Mouse (Mus musculus): ENCODE measurements around the gene Wdr54. TPM values are rescaled to one million over a fixed set of nuclear protein-coding genes. Genes with fewer than 3 reads are reported as not detected.

The Wdr54 gene
- total RNA-seq, 2 experiments from 2014 or later = under 0.01 to 0.57 TPM

GRCm38 (mm10) chr6:83107566-83108400 is 48.4 kb downstream of the Wdr54 start:
- ATAC-seq (replicated peaks; ENCODE audit: poor library complexity) = peak; percentile 73

GRCm38 (mm10) chr6:83104158-83104557 is 52.0 kb downstream of the Wdr54 start:
- ATAC-seq (replicated peaks; ENCODE audit: poor library complexity) = no peak

GRCm38 (mm10) chr6:83103130-83103650 is 53.0 kb downstream of the Wdr54 start:
- ATAC-seq (replicated peaks; ENCODE audit: poor library complexity) = no peak

GRCm38 (mm10) chr6:83101688-83102556 is 54.3 kb downstream of the Wdr54 start:
- peak; percentile 70 for ATAC-seq (replicated peaks; ENCODE audit: poor library complexity)

GRCm38 (mm10) chr6:83101316-83101687 is 54.9 kb downstream of the Wdr54 start, which contains the start of the genes Ccdc142 and Gm42688:
Gene Ccdc142 (plus strand): TSS chr6:83101601.
Gene Gm42688 (plus strand): TSS chr6:83101617.
- ATAC-seq (replicated peaks; ENCODE audit: poor library complexity) = peak; percentile 87

Other genes with a start within 250 kb of the Wdr54 start
- gene Sema4f, start 216.6 kb downstream of the Wdr54 start, total RNA-seq (2015) = 0.15 and 0.27 TPM in 2 replicates
- 0.04 and 0.17 TPM in 2 replicates for gene Sema4f, start 216.6 kb downstream of the Wdr54 start, total RNA-seq (2017)
- 5.0 and 8.0 TPM in 2 replicates for gene M1ap, start 209.5 kb downstream of the Wdr54 start, total RNA-seq (2015)
- 5.1 and 5.9 TPM in 2 replicates for gene M1ap, start 209.5 kb downstream of the Wdr54 start, total RNA-seq (2017)
- 6.5 and 6.8 TPM in 2 replicates for gene Dok1, start 122.9 kb downstream of the Wdr54 start, total RNA-seq (2015)
- 14.1 and 18.2 TPM in 2 replicates for gene Dok1, start 122.9 kb downstream of the Wdr54 start, total RNA-seq (2017)
- 0.59 and 1.4 TPM in 2 replicates for gene Loxl3, start 122.2 kb downstream of the Wdr54 start, total RNA-seq (2015)
- 1.0 and 1.7 TPM in 2 replicates for gene Loxl3, start 122.2 kb downstream of the Wdr54 start, total RNA-seq (2017)
- 135 and 178 TPM in 2 replicates for gene Aup1, start 101.9 kb downstream of the Wdr54 start, total RNA-seq (2015)
- 112 and 133 TPM in 2 replicates for gene Aup1, start 101.9 kb downstream of the Wdr54 start, total RNA-seq (2017)
- 128 and 129 TPM in 2 replicates for gene Htra2, start 101.1 kb downstream of the Wdr54 start, total RNA-seq (2015)
- gene Htra2, start 101.1 kb downstream of the Wdr54 start, total RNA-seq (2017) = 77.3 and 82.3 TPM in 2 replicates
- gene Dqx1, start 98.6 kb downstream of the Wdr54 start, total RNA-seq (2015) = 1.2 and 1.7 TPM in 2 replicates
- gene Dqx1, start 98.6 kb downstream of the Wdr54 start, total RNA-seq (2017) = 0.75 and 1.0 TPM in 2 replicates
- gene Tlx2, start 86.1 kb downstream of the Wdr54 start, total RNA-seq (2015) = not detected in 2 replicates
- gene Tlx2, start 86.1 kb downstream of the Wdr54 start, total RNA-seq (2017) = not detected in 2 replicates
- 26.5 and 27.2 TPM in 2 replicates for gene Pcgf1, start 78.5 kb downstream of the Wdr54 start, total RNA-seq (2015)
- gene Pcgf1, start 78.5 kb downstream of the Wdr54 start, total RNA-seq (2017) = 15.3 and 20.4 TPM in 2 replicates
- gene Lbx2, start 70.0 kb downstream of the Wdr54 start, total RNA-seq (2015) = not detected in 2 replicates
- not detected in 2 replicates for gene Lbx2, start 70.0 kb downstream of the Wdr54 start, total RNA-seq (2017)
- 0.20 and 0.79 TPM in 2 replicates for gene Ccdc142, start 54.8 kb downstream of the Wdr54 start, total RNA-seq (2015)
- gene Ccdc142, start 54.8 kb downstream of the Wdr54 start, total RNA-seq (2017) = 0.58 and 1.6 TPM in 2 replicates
- 1.5 and 1.6 TPM in 2 replicates for gene Gm42688, start 54.8 kb downstream of the Wdr54 start, total RNA-seq (2015)
- gene Gm42688, start 54.8 kb downstream of the Wdr54 start, total RNA-seq (2017) = 2.7 and 3.0 TPM in 2 replicates
- gene Mrpl53, start 47.4 kb downstream of the Wdr54 start, total RNA-seq (2015) = 53.6 and 60.8 TPM in 2 replicates
- 19.5 and 29.2 TPM in 2 replicates for gene Mrpl53, start 47.4 kb downstream of the Wdr54 start, total RNA-seq (2017)
- gene Mogs, start 40.9 kb downstream of the Wdr54 start, total RNA-seq (2015) = 54.6 and 69.0 TPM in 2 replicates
- 122 and 130 TPM in 2 replicates for gene Mogs, start 40.9 kb downstream of the Wdr54 start, total RNA-seq (2017)
- 25.8 and 27.8 TPM in 2 replicates for gene Wbp1, start 34.8 kb downstream of the Wdr54 start, total RNA-seq (2015)
- 85.0 and 96.7 TPM in 2 replicates for gene Wbp1, start 34.8 kb downstream of the Wdr54 start, total RNA-seq (2017)
- gene Ino80b, start 31.0 kb downstream of the Wdr54 start, total RNA-seq (2015) = 20.7 and 24.4 TPM in 2 replicates
- gene Ino80b, start 31.0 kb downstream of the Wdr54 start, total RNA-seq (2017) = 35.5 and 44.4 TPM in 2 replicates
- 1.9 and 2.4 TPM in 2 replicates for gene Rtkn, start 20.9 kb downstream of the Wdr54 start, total RNA-seq (2015)
- gene Rtkn, start 20.9 kb downstream of the Wdr54 start, total RNA-seq (2017) = 2.2 and 2.4 TPM in 2 replicates
- not detected in 2 replicates for gene 1700003E16Rik, start within 50 bp of the Wdr54 start, total RNA-seq (2015)
- not detected in 2 replicates for gene 1700003E16Rik, start within 50 bp of the Wdr54 start, total RNA-seq (2017)
- gene Dctn1, start 9.5 kb upstream of the Wdr54 start, total RNA-seq (2015) = 50.8 and 51.4 TPM in 2 replicates
- 85.9 and 86.2 TPM in 2 replicates for gene Dctn1, start 9.5 kb upstream of the Wdr54 start, total RNA-seq (2017)
- gene Slc4a5, start 63.4 kb upstream of the Wdr54 start, total RNA-seq (2015) = 0.10 TPM in 1 of 2 replicates, not detected in the other
- under 0.01 TPM in 1 of 2 replicates, not detected in the other for gene Slc4a5, start 63.4 kb upstream of the Wdr54 start, total RNA-seq (2017)
- gene Mthfd2, start 169.5 kb upstream of the Wdr54 start, total RNA-seq (2015) = 19.7 and 26.8 TPM in 2 replicates
- gene Mthfd2, start 169.5 kb upstream of the Wdr54 start, total RNA-seq (2017) = 23.1 and 25.0 TPM in 2 replicates
- 83.8 and 90.1 TPM in 2 replicates for gene Mob1a, start 169.6 kb upstream of the Wdr54 start, total RNA-seq (2015)
- gene Mob1a, start 169.6 kb upstream of the Wdr54 start, total RNA-seq (2017) = 129 and 133 TPM in 2 replicates
- 81.1 and 95.2 TPM in 2 replicates for gene Bola3, start 192.8 kb upstream of the Wdr54 start, total RNA-seq (2015)
- gene Bola3, start 192.8 kb upstream of the Wdr54 start, total RNA-seq (2017) = 62.6 and 70.8 TPM in 2 replicates